Mouse (Mus musculus) urinary bladder, adult 2 months (tissue): Measurements from ENCODE around the gene Spata20. TPM values are rescaled to one million over a fixed set of nuclear protein-coding genes. Genes with fewer than 3 reads are reported as not detected.

Experiments
- DNase-seq: peaks from one replicate; pipeline ENCODE4 v3.0.0; 2022; ENCODE audit warnings: low spot score
- polyA plus RNA-seq: library from polyadenylated mRNA; depleted of rRNA; stranded (reverse); fragments of >200 nt; gene quantifications from 2 replicates; pipeline ENCODE4 v1.2.3, GENCODE M21; 2012; rRNA removed

Gene Spata20
- 0.06 TPM in 1 of 2 replicates, not detected in the other for polyA plus RNA-seq

DNA sequence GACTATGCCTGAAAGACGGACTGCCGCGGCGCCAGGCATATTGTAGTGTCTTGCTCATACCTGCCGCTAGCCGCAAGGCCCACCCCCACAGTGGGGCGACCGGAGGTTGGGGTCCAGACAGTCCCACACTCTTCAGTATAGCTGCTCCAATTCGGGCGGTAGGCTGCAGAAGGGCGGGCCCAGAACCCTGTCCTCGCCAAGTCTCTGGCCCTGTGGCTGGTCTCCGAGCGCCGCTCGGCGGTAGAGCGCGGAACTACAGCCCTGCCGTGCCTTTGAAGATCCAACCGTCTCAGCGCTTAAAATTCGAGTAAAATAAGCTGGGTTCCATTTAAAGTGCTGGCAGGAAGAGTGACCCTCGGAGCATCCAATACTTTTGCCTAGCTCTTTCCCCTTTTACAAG lies at the start of gene Spata20:
Gene Spata20, minus strand, starts transcription at position 179 of the 400 bp plus-strand sequence.
- peak; percentile 83 for DNase-seq

DNA sequence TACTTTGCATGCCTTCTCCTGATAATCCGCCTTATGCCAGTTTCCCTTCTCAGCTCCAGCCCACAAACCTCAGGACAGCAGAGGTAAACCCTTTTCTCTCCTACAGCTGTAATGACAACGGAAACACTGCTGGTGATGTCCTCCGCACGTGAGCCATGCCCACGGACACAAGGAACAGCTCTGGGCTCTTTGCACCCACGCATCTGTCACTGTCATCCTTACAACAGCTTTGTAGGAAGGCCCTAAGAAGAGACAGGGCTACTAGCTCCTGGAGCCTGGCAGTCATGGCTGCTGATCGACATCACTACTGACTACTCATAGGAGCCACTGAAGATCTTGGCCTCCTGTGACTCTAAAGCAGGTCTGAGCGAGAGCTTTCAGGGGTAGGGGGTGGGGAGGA lies 47.2 kb upstream of the Spata20 start:
- no peak for DNase-seq

DNA sequence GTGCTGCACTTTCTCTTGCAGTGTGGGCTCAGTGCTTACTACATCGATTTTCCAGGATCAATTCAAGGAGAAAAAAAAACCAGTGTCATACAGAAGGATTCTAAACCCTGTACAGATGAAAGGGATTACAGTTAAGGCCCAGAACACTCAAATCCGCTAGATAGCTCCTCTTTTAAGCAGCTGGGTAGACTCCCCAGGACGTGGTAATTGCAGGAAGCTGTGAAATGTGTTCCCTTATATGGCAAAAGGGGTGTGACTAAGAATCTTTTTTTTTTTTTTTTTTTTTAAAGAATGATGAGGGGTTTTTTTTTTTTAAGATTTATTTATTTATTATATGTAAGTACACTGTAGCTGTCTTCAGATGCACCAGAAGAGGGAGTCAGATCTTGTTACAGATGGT lies 42.9 kb upstream of the Spata20 start:
- no peak for DNase-seq

DNA sequence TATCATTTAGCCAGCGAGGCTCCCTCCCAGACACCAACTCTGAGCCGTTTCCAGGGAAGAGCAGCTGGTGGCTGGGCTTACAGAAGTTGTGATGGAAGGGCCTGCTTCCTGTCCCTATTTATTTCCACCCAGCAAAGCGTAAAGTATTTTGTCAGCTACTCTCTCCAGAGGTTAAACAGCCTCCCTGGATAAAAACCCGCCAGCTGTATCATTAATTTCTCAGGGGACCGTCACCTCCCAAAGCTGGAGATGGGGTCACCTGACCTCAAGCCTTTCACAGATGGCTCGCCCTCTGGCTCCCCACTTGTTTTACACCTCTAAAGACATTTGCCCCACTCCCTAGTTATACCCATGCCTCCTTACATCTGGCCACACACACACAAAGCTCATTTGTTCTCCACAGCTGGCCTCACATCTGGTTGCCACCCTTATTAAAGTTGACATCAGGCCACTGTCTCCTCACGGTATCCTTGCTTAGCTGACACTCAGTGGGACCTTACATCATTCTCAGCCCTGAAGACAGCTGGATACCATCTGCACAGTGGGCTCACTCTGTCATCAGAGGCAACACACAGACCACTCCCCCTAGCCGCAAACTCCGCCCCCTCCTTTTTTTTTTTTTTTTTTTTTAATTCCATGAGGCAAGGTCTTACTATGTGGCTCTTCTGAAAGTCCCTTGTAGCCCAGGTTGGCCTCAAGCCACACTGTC lies 40.3 kb upstream of the Spata20 start:
- no peak for DNase-seq

DNA sequence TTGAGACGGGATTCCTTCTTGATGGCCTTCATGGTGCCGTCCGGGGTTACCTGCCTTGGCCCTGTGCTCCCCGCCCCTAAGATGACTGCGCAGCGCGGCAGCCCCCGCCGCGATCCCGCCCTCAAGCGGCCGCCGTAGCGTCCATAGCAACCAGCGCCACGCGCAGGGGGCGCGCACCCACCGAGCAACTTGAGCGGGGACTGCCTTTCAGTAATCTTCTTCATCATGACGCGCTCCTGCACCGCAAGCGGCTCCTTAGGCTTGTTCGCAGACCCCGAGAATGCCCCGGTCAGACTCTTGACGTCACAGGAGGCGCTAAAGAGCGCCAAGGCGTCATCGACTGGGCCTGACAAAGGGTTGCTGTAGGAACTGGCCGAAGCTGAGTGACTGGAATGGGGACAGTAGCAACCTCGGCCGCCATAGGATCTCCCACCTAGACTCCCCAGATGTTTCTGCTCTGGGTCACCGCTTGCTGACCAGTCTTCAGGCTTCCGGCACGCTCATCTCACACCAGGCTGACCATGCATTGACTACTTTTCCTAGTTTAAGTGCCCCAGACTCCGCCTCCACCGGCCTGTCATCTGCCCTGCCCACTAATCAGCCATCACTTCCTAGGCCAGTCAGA lies 35.4 kb upstream of the Spata20 start, which contains the start of gene Mycbpap:
Gene Mycbpap, minus strand, starts transcription at position 524 of the 625 bp plus-strand sequence.
- DNase-seq: peak; percentile 41

DNA sequence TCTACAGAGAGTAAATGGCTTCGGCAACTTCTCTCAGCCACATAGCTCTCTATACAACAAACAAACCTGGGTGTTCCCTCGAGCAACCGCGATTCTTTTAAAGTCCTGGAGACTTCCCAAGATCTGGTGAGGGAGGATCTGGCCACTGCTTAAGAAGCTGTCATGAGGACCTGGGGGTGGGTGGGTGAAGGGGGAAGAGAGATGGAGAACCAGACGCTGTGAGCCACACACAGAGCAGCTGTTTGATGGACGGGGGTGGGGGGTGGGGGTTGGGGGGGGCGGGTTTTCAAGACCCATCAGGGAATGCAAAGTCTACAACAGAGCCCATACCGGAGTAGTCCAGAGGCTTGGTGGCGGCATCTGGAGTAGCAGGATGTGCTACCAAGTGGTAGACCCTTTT lies 27.5 kb upstream of the Spata20 start:
- DNase-seq: no peak

DNA sequence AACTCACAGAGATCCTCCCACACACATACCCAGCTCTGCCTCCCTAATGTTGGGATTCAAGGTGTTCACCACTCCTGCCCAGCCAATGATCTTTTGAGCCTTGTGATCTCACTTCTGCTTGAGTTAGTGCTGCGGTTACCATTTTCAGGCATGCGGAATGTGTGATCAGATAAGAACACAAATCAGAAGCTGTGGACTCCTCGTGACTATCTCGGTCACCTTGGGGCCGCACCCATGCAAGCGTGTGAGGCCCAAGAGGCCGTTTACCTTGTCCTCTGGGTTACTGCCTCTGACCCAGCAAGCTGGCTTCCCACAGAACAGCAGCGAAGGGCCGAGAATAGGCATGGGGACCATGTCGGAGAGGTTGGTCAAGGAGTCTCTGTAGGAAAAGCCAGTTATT lies 23.0 kb upstream of the Spata20 start:
- no peak for DNase-seq

DNA sequence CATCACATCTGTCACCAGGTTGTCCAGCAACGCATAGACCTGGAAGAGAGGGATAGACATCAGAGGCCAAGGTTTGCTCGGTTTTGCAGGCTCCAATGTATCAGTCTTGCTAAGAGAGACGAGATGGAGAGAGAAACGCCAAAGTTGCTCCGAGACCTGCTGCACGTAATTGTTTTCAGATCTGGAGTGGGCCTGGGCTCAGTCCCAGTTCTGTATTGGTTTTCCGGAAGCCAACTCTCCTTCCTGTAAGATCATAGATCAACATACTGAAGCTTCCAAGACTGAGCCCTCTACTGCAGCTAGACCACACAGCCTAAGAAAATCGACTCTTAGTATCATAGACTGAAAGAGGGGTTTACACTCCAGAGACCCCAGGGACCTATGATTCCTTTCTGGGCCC lies 15.5 kb upstream of the Spata20 start:
- DNase-seq: no peak

DNA sequence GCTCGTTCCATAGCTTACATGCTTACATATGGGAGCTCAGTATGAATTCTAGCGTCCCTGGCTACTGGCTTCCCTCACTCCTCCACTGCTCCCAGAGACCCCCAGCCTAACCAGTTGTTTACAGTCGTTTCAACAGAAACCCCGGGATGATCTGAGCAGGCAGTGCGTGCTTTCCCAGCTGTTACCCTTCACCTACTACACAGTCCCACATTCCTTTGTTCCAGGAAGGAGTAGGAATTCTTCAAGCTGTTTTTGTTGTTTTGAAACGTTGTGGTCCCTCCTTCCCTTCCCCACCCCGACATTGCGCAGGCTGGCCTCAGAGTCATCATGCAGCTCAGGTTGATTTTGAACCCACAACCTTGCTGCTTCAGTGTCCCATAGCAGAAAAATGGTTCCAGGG lies 14.4 kb upstream of the Spata20 start:
- no peak for DNase-seq

DNA sequence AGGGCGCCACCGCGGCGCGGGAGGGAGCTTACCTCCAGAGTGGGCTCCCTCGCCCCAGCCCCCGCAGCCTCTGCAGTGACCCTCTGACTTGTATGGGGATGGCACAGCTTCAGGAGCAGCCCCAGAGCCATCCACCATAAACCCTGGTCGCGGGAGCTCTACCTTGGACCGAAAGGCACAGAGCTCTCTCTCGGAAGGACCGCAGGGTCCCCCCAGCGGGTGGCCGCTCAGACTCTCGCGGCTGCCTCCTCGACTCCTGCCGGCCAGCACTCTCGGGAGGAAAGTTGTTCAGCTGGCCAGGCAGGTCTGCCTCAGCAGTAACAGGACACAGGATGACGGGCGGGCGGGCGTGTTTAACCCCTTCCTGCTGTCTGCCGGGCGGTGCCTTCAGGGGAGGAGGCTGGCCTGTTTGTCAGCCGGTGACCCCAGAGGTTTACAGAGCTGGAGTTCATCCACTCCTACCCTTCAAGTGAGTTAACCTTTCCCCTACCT lies 13.7 kb upstream of the Spata20 start, which contains the start of gene Epn3:
Gene Epn3, minus strand, starts transcription at position 314 of the 492 bp plus-strand sequence.
- peak; percentile 70 for DNase-seq

DNA sequence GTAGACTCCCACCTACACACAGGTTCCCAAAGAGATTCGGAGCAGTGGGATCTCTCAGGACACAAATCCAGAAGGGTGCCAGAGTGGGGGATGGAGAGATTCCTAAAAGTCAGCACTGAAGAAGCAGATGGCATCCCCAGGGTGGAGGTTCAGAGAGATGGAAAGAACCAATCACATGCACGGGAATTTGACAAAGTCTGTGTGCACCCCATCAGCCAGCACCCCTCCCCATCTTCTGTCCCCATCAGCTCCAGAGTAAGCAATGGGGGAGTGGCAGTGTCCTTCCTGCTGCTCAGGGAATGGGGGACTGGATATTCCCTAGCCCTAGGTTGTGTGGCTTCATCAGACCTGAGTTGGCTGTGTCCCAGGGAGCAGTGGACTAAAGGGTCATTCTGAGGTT lies 13.1 kb upstream of the Spata20 start:
- no peak for DNase-seq

DNA sequence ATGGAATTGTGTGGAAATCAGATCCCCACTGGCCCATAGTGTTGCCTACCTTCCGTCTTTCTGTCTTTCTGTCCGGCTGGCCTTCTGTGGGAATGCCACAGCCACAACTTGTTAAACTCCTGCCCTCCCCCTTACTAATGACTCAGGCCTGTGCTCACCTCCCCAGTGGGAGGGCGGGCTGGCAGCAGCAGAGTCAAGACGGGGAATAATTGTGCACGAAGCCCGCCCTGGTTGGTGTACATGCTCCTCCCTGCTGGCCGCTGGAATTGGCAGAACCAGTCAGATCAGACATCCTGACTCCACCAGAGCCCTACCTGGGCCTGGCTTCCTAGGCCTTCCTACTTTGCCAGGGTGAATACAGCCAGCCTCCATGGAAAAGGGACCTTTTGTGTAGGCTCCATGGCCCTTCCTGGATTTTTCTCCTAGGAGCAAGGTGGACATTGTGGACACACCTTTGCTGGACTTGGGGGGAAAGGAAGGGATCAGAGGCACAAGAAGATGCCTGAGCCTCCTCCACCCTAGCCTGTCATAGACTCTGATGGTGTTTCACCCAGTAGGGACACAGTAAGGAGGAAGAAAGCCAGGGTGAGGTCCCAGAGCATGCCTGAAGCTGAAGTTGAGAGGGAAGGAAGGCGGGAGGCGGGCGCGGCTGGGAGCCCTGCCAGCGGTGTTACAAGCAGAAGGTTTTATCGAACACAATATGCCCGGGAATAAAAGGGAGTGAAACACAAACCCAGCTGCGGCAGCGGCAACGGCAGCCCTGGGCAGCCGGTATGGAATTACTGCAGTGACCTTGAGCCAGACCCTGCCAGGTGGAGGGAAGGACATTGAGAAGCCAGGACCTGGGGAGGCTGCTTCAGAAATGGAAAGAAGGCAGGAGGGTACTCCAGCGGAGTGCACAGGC lies 12.4 kb upstream of the Spata20 start:
- peak; percentile 56 for DNase-seq

DNA sequence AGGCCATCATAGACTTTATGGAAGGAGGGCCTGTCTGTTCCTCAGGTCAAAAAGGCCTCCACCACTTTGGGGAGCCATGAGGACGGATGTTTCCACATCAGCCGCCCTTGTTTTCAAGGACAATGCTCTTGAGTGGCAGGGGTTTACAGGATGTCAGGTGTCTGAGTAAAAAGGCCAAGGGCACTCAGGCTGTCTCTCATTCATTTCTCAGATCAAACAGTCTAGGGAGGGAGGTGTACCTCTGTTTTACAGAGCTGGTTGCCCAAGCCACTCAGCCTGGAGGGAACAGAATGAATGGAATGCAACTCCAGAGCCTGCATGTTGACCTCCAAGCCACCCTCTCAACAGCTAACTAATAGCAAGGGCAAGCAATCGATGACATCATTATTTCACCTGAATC lies 9.4 kb upstream of the Spata20 start:
- no peak for DNase-seq

DNA sequence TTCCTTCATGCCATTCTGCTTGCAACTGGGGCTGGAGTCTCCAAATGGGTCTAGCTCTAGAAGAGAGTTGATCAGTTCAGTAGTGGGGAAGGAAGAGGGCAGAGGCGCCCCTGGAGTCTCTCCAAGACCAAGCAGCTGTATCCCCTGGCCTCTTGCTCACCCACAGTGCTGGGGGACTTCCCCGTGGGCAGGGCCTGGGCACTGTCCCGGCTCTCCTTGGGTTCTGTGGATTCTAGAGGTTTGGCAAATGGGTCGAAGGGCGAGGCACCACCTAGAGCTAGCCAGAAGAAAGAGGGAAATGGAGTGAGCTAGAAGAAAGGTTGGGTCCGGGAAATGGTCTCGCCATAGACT lies 5.7 kb upstream of the Spata20 start:
- DNase-seq: no peak

DNA sequence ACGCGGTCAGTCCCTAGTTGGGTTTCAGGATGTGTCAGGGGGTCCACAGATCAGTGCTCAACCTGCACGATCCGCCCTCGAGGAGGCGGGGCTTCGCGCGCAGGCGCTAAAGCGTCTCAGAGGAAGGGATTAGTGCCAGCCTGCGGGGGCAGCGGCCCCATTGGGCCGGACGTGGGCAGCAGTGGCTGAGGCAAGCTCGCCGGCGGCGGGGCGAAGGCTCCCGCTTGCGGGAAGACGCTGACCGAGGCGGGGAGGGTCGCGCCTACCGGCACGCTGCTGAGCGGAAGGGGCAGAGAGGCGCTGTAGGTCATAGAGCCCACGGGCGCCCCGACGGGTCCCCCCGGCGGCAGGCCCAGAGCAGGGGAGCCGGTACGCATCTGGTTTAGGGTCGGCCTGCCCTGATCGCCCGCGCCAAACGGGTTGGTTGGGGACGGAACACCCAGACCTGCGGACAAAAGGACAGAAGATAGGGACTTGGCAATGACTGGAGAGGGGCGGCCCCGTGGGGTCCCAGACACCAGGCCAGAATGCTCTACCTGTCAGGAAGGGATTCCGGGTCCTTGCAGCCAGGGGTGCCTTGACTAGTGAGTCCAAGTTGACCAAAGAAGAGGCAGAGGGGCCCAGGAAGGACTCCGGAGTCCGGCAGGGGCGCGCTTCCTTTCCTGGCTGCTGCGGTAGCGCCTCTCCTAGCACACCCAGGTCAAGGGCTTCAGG lies 5.2 kb upstream of the Spata20 start:
- no peak for DNase-seq

DNA sequence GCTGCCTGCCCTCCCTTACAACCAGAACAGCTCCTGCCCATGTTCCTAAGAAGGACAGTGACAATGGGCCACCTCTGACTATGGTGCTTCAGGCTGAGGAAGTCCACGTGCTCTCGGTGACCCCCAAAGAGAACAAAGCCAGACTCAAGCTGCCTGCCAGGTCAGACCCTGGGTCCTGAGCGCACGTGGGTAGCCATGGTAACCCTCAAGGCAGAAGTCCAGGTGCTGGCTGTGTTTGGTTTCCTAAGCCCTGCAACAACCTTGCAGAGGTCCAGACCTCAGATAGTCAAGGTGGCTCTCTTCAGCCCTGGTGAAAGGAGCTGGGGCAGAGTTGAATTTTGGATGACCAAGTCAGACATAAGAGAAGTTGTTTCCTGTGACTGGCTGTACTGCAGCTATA lies 3.8 kb upstream of the Spata20 start:
- DNase-seq: no peak

DNA sequence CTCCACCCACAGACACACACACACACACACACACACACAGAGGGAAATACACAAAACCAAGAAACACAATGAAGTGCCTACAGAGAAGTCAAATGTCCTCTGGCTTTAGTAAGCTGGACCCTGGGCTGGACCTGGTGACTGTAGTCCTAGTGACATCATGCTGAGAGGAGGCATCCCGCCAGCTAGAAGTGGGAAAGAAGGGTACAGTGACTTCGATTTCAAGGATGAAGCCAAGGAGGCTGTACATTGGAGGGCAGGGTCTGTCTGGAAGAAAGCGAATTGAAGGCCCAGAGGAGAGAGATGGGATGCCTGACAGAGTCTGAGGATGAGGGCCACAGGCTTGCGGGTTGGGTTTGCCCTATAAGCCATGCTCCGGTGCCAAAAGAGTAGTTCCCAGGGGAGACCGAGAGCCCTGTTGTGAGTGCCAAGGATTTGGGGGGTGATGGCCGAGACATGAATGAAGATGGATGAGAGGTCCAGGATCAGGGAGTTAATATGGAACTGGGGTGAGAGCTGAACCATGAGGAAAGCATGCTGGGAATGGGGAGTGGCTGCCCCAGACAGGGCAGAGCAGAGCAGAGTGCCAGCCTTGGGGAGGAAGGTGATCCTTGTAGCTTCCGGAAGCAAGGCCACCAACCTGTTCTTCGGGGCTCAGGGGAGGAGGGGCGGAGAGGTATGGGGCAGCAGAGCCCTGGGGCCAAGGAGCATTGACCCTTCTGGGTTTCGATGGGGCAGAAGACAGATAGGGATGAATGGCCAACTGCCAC lies 3.0 kb upstream of the Spata20 start:
- no peak for DNase-seq

DNA sequence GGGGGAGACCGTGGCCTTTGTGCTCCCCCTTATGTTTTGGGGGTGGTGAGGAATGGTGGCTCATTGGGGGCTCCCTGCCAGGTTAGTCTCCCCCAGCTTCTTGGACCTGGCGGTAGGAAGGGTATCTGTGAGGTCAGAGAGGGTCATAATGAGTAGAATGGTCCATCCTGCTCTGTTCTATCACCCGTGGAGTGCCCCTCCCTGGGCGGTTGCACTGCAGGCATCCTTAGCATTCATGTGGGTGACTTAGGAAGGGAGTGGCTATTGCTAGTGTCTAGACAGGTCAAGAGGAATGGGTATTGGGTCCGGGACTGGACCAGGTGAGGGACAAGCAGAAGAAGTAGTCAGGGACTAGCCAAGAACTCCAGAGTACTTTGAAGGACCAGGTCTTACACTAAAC lies 756 bp downstream of the Spata20 start:
- no peak for DNase-seq

DNA sequence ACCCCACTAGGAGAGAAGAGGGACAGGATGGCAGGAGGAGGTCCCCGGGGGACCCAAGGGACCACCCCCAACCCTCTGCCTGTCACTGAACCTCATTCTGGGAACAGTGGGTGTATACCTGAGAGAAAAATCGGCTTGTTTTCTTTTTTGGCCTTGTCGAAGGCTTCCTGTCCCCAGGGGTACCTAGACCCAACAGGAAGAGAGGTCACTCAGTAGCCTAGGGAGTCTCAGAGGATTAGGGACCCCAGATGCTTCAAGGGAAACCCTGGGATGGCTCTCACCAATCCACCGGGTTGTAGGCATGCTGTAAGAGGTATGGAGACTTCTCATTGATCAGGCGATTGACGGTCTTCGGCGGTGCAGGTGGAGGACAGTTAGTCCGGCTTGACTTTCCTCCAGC lies 1.3 kb downstream of the Spata20 start:
- DNase-seq: no peak

DNA sequence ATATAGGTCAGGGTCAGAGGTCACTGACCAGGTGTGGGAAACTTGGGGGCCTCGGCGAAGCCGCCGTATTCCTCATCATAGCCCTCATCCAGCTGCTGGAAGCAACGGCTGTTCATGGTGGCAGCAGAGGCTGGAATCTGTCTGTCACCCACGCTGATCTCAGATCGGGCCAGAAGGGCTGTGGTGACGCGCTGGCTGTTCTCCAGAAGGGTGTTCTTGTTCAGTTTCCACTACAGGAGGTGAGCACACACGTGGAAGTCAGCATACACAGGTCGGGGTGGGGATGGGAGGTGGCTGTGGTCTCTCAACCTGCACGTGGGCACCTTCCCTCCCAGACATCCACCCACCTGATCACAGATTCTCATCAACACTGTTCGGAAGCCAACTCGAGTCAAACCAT lies 2.1 kb downstream of the Spata20 start:
- DNase-seq: no peak

DNA sequence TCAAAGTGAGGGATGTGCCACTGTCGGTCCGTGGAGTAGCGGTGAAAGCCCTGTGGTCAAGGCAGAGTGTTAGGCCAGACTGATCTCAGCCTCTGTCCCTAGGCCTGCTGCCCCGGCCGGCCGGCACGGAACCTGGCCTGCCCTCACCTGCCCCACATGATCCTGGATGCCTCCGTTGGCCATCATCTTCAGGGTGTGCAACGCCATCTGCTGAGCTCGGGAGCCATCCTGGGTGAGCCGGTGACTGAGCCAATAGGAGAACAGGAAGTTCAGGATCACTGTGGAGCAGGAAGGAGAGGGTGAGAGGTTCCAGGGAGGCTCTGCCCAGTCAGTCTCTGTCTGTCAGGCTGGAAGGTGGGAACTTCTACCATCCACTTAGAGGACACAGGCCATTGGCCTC lies 2.5 kb downstream of the Spata20 start:
- DNase-seq: no peak
